Mouse (Mus musculus) kidney, postnatal 14 days (tissue): ENCODE data around the gene Mag.
A peak's percentile ranks its signal among the peaks of the same experiment; 100 is the strongest.
"Not testable (repeated sequence)": the region's sequence is repeated elsewhere in the genome, so short reads cannot be mapped to it uniquely, and the experiment has no call there.

Experiments
- DNase-seq: peaks from one replicate; pipeline ENCODE4 v3.0.0; 2022; ENCODE audit warnings: mixed read lengths

Gene Mag

DNA sequence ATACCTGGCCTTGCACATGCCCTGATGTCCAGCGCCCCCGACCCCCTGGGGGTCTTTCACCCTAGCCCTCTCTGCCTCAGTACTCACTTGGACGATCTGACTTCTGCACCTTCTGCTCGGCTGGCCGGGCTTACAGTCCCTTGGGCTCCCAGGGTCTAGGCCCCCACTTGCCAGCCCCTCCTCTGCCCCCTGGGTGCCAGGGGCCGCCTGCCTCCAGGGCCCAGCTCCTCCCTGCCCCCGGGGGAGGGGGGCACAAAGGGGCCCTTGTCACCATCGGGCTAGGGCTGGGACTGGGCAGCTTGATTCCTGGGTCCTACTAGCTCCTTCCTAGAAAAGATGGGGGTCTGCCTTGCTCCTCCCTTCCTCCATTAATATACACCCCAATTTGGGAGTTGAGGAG, at the start of gene Mag:
Gene Mag (minus strand): TSS at position 142 of the 400 bp plus-strand sequence.
- DNase-seq = no peak

DNA sequence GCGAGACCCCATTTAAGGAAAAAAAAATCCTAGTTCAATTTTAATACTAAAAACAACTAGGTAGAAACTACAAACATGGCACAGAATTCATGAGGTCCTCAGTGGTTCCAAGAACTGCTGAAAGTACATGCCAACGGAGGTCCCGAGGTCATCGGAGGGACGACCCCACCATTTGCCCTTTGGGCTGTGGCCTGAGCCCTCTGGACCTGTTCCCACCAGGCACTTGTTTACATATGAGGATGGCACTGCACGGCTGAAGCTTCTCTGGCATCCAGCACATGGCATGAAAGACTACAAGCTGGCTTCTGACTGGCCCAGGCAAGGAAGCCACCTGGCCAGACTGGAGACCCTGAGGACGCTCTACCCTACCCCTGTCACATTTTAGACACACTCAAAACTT, 49.7 kb upstream of the Mag start:
- no peak for DNase-seq

DNA sequence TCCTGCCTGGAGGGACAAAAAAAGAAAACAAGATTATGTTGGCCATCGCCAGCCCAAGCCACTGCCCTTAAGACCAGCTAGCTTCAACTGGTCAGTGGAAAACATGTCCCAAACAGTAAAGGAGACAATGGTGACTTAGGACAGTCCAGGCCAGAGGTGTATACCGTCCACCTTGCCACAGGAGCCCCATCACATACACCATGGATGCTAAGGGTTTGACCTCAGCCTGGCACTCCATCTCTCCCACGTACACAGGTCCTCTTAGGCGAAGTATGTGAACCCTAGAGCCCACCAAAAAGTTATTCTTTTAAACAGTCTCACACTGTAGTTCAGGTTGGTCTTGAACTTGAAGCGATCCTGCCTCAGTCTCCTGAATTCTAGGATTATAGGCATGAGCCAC, 48.2 kb upstream of the Mag start:
- DNase-seq = no peak

DNA sequence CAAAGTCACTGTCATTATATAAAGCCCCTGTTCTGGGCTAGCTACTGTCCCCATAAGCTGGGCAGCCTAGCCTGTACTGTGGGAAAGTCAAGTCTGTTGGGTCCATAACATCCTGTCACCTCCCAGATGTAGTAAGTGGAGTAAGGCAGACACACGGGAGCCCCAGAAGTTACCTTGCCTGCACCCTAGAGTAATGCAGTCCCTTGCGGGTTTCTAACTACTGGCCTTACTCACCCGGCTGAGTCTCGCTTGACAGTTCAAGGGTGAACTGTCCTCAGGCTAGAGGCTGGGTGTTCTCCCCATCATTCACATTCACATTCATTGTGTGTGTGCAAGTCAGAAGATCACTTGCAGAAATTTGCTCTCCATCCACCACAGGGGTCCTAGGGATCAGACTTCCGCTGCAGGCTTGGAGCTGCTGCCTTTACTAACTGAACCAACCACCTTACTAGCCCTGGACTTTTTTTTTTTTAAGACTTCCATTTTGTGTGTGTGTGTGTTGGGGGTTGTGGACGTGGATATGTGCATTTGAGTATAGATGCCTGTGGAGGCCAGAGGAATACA, 45.2 kb upstream of the Mag start:
- DNase-seq = no peak

DNA sequence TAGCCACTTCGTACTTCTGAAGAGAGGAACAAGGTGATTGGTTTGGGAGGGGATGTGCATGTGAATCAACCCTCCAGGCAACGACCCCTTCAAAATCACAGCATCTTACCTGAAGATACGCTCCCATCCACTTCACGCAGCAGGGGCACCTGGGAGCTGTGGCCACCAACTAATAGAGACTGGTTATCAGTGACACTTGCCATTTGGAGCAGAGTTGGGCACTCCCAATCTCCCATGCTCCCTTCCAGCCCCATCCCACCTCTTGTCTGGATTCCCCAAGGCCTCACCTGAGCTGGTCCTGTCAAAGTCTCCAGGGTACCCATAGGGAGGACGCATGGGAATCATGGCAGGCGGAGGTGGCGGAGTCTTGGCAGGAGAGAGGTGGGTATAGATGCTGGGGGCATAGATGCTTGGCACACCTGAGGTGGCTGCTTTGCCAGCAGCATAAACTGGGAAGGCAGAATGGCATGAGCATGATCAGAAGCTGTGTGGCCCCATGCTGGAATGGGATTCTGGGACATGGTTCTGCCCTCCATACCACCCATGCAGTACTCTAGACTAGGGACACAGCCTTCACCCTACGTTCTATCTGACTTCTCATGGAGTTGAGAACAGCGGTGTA, 44.3 kb upstream of the Mag start:
- no peak for DNase-seq

DNA sequence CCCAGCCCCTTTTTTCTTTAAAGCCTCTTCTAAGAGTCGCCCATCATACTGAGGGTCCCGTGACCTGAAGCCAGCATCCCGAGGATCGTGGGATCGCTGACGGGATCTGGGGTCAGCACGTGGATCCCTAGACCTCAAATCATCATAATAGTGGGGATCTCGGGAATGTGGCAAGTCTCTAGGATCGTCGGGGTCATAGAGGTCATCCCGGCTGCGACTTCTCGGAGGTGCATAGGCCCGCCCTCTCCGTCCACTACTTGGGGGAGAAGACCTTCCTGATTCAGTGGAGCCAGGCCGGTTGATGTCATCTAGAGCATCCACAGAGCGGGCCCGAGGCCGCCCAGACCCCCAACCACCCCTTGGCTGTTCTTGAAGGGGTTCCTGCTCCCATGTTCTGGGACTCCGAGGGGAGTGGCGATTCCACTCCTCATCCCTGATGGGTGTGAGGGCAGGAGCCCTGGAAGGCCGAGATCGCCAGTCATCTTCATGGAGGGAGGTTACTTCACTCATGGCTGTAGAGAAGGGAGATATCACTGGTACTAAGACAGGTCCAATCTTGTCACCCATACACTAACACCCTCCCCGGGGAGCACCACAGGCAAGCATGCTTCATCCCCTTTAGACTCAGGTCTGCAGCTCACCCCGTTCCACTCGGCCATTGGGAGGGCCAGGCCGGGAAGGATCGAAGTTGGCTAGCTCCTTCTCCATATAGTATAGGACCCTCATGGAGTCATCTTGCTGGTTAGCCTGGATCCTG, 43.6 kb upstream of the Mag start:
- peak; percentile 29 for DNase-seq

DNA sequence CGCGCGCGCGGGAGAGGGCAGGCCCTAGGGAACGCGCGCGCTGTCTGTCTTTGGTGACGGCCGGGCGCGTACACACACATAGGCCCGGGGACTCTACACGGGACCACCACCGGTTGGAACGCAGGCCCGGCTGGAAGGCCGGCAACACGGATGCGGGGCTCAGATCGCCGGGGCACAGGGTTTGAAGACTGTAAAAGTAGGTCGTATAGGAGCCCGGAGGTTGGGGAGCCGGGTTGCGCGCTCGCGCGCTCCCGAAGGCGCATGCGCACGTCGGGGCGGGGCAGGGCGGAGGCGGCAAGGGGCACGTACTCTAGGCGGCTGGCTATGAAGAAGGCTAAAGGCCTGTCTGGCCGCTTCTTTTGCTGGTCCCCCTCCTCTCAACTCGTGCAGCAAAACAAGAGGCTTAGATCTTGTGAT, 42.7 kb upstream of the Mag start:
- peak; percentile 95 for DNase-seq

DNA sequence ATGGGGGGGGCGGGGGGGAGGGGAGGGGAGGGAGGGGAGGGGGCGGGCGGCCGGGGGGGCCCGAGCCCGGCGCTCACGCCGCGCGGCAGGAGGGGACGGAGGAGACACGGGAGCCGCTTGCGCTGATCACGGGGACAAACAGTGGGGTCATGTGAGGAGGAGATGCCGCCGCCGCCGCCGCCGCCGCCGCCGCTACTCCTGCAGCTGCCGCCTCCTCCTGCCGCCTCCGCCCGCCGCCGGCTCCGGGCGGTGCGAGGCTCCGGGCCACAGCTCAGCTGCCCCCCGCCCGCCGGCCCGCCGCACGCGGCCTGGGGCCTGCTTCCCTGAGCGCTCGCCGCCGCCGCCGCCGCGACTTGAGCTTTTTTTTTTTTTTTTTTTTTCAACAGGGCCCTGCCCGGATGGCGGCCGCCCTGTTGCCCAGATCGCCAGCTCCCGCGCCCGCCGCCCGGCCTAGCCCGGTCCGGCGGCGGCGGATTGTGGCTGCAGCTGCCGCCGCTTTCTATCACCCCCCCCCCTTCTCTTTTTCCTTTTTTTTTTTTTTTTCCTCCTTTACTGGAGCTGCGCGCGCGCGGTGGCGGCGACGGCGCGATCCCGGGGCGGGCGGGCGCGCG, 42.2 kb upstream of the Mag start, which contains the start of gene Usf2:
Gene Usf2 (minus strand): TSS at position 48 of the 611 bp plus-strand sequence.
- DNase-seq = peak; percentile 89

DNA sequence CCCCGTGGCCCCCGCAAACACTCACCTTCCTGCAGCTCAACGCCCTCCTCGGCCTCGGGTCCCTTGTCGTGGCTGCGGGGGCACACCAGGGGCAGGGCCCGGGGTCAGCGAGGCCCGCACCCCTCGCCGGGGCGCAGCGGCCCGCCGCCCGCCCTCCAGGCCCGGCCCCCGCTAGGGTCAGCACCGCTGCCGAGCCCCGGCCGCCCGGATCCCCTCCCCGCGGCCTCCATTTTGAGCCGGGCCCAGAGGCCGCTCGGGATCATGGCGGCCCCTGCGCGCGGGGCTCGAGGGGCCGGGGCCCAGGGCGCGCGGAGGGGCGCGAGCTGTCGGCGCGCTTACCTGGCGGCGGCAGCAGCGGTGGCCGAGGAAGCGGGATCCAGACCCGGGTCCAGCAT, 41.7 kb upstream of the Mag start:
- peak; percentile 69 for DNase-seq

DNA sequence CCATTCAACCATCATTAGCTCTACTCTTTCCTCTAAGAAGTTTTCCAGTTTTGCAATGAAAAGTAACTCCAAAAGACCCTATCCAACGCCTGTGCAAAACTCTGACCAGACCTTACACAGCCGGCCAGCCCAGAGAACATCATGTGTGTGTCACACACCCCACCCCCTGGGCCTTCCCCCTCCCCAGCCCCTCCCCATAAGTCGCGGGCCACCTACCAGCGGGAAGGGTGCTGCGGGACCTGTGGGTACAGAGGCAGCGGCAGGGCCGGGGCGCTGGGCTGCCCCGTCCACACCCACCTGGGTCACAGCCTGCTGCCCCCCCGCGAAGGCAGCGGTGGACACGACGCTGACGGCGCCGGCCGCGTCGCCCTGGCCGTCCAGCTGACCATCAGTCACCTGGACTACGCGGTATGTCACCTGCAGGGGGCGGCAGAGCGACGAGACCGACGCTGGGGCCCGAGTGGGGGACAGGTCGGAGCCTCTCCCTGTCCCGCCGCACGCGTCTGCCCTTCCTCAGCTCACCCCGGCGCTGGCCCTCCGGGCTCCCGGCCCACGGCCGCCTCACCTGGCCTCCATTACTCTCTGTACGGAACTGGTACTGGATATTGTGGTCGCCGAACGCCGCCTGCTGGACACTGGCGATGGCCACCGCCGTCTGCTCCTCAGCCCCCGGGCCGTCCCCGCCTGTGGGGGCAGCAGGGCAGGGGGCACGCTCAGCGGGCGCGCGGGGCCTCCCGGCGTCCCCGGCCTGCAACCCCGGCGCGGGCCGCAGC, 41.1 kb upstream of the Mag start:
- DNase-seq = peak; percentile 93

DNA sequence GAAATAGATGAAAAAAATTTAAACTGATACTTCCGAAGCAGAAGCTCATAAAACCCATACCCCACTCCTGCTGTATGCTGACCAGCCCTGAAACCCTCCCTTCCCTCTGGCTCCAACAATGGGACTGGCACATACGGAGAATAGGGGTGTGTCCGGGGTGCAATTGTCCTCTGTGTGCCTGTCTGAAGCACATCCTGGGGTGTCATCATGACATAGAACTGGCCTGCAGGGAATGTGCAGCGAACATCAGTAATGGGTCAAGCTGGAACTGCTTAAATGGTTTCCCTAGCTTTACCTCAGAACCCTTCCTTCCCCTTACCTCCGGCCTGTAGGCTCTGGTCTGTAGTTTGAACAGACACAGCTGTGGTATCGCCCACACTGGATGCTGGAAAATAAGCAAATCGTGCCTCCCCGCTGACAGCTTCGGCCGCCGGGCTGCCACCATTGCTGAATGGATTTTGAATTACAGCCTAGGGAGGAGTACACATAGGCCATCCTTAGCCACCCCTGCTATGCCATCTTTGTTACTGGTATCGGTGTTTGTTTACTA, 40.4 kb upstream of the Mag start:
- no peak for DNase-seq

DNA sequence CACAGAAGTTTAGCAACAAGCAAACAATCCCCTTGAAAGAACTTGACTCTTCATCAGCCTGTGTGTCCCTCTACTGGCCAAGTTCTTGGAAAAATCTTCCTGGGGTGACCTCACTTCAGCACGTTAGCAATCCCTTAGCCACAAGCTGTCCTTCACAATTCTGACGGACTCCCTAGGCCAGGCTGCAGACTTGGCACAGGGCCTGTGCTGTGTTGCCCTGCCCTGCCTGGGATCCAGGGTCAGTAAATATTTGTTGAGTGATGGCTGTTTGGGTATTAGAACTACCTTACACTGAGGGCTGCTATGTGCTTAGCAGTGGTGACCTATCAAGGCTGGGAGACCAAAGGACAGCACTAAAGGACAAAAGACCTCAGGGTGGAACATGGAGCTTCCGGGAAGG, 39.4 kb upstream of the Mag start:
- DNase-seq = no peak

DNA sequence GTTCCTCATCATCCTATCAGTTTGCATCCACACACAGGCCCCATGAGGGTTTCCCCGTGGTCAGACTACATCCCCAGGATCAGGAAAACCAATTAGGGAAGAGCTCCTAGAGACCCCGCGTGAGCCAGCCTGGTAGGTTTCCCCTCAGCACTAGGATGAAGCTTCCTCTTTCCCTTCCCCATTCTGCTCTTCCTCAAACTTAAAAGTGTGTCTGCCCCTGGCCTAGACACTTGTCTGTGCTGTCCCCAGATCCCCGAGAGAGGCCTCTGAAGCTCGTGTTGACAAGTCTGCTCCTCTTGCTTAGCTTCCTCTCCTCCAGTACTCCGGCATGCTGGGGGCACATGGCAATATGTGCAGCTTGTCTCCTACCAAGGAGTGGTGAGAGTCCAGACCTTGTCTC, 38.8 kb upstream of the Mag start:
- DNase-seq = no peak

DNA sequence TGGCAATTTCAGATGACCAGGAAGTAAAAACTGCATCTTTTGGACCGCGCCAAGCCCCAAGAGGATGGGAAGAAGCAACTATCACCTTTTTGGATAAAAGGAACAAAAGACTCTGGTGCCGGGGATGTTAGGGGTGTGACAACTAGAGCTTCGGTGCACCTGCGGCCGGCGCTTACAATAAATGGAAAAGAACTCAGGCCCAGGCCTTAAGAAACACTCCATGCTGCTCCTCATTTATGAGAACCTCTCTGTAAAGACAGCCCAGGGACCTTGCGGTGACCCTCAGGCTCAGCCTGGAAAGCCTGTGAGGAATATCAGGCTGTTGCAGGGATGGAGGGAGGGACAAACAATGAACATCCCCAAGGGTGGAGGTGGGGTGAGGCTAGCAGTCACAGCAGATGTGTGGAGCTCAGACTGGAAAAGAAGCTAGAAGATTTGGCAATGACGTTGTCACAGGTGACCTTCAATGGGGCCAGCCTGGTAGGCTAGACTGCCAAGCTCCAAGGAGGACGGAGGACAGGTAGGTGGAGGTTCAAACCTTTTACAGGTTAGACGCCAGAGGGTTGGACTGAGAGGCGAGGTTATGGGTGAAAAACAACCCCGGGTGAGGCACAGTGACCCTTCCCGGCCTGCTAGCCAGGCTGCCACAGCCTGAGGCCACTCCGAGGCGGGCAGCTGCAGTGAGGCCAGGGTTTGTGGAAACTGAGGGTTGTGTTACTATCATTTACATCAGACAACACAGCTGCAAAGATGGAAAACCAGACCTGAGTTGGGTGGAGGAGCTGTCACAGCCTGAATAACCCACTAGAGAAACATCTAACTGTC, 38.0 kb upstream of the Mag start:
- no peak for DNase-seq

DNA sequence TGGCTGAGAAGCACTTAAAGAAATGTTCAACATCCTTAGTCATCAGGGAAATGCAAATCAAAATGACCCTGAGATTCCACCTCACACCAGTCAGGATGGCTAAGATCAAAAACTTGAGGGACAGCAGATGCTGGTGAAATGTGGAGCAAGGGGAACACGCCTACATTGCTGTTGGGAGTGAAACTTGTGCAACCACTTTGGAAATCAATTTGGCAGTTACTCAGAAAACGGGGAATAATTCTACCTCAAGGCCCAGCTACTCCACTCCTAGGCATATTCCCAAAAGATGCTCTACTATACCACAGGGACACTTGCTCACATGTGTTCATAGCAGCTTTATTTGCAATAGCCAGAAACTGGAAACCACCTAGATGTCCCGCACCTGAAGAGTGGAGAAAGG, 35.2 kb upstream of the Mag start:
- DNase-seq = not testable (repeated sequence)

DNA sequence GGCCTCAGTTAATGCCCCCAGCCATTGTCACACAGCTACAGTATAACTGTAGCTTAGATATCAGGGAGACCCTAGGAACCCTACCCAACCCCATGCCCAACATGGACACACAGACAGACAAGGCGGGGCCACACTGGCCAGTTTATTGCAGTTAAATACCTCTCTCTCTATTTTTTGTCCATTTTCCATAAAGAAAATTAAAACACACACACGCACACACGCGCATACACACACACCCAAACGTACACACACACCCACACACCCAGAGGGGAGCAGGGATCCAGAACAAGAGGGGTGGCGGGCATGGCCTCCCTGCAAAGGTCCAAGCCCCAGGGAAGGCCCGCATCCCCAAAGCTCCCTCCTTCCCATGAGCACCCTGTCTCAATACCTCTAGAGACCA, 31.2 kb upstream of the Mag start:
- DNase-seq = no peak

DNA sequence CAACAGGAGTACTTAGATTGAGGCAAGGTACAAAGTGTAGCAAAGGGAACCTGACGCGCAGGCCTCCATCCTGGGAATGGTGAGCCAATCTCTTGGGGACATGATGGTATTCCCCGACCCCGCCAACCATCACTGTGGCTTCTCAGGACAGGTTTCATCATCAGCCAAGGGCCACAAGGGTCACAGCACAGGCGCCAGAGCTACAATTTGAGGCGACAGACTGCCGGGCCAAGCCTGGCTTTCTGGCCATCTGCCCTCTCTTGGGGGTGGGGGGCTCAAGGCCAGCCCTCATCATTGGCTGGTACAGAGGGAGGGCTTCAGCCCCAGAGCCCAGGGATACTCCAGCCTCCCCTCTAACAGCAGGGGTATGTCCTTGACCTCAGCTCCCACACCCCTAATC, 30.8 kb upstream of the Mag start:
- not testable (repeated sequence) for DNase-seq

DNA sequence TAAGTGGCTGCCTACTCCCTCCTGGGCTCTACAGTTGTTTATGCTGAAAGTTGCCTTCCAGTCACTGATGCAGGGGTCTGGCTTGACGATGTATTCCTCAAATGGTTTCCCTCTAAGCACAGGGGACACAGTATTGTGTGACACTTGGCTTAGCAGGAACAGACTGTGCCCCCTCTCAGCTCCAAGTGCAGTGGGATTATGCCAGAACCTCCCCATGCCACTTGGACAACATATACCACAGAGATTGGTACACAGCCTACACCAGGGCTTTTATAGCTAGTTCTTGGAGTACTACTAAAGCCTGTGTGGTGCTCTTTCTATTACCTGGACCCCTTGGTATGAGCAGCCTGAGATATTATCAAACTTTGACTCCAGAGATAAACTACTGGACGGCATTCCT, 30.0 kb upstream of the Mag start:
- DNase-seq = not testable (repeated sequence)

DNA sequence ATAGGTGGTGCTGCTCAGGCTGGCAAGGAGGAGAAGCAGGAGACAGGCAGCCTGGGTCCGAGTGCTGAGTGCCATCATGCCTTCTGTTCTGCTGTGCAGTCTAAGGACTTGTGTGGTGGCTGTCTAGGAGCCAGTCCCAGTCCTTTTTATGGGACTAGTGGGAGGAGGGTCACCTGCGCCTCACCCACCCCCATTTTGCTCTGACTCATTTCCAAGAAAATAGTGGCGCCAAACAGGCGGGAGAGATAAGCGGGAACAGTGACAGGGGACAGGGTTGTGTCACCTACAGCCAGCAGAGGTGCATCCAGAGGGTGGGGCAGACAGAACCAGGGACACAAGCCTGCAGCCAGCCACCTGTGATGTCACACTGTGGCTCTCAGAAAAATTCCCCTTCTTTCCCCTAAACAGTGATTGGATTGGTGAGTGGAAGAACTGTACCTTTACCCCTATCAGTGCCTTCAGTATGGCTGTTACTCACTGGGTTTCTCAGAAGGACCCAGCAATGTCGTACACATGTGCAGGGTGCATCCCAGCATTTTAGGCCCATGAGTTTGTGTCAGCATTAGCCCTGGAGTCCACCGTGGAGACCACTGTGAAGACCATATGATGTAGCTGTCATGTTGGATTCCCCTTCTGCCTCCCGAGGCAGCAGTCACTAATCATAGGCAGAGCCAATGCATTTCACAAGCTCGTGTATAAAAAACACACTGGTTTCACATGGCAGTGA, 29.4 kb upstream of the Mag start, which contains the start of gene Hamp:
Gene Hamp (minus strand): TSS at position 124 of the 727 bp plus-strand sequence.
- no peak for DNase-seq

DNA sequence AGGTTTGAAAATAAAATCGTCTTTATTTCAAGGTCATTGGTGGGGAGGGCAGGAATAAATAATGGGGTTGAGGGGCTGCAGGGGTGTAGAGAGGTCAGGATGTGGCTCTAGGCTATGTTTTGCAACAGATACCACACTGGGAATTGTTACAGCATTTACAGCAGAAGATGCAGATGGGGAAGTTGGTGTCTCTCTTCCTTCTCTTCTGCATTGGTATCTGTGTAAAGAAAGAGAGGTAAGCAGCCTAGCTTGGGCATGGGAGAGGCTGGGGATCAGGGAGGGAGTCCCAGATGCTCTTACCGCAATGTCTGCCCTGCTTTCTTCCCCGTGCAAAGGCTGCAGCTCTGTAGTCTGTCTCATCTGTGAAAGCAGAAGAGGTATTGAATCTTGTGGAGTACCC, 27.7 kb upstream of the Mag start:
- not testable (repeated sequence) for DNase-seq

DNA sequence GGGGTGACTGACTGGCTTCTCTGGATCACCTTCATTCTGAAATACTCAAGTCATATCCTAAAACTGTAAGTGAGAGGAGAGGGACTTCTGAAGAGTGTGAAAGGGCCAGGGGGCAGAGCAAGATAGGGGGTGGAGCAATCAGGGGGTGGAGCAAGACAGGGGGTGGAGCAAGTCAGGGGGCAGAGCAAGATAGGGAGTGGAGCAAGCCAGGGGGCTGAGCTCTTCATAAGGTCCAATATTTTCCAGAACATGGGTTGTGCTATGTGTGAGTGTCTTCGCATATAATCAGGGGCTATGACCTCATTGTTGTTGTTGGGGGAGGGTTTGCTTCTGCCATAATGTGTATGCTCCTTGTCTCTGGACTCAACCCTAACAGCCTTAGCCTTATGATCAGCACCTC, 25.4 kb upstream of the Mag start:
- not testable (repeated sequence) for DNase-seq
